32 mouse cellular contexts compared by ENCODE assay signal in the genomic region with DNA sequence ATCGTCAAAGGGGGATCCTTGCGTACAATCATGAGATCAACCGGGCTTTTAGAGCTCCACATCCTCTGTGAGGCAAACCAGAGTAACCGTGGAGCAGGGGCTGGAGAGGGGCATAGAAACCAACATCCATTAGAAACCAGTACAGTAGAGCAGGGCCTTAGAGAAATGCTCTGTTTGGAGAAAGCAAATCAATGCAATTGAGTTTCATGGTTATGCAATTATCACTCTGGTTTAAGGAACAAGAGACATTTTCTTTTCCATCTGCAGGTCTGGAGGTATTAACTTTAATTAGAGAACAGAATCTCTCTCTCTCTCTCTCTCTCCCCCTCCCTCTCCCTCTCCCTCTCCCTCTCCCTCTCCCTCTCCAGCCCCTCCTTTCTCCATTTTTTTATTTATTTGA. TPM values are rescaled to one million over a fixed set of nuclear protein-coding genes. Genes with fewer than 3 reads are reported as not detected.
"Had no signal": no experiment of that assay in that cellular context is flagged by ENCODE, and none has a peak within 500 bp of the region (broad histone marks: within the 10 kb centered on the region; RNA-seq: fewer than 3 reads in every experiment).

No protein-coding gene starts in this region.

- H3K27me3 ChIP-seq: embryonic facial prominence, embryonic 12.5 days; embryonic facial prominence, embryonic 13.5 days; embryonic facial prominence, embryonic 15.5 days; forebrain, embryonic 12.5 days; forebrain, embryonic 13.5 days; forebrain, embryonic 15.5 days had no signal

- H3K4me3 ChIP-seq: embryonic facial prominence, embryonic 10.5 days; embryonic facial prominence, embryonic 12.5 days; embryonic facial prominence, embryonic 13.5 days; embryonic facial prominence, embryonic 15.5 days; erythroblast, embryonic 14.5 days; forebrain, embryonic 10.5 days; forebrain, embryonic 12.5 days; forebrain, embryonic 13.5 days; forebrain, embryonic 15.5 days; gastrocnemius, adult 2 months; heart, adult 2 months had no signal

- H3K36me3 ChIP-seq: embryonic facial prominence, embryonic 10.5 days; embryonic facial prominence, embryonic 12.5 days; embryonic facial prominence, embryonic 13.5 days; embryonic facial prominence, embryonic 15.5 days; forebrain, embryonic 10.5 days; forebrain, embryonic 12.5 days; forebrain, embryonic 15.5 days had no signal

- ATAC-seq: forebrain, embryonic 13.5 days; forebrain, embryonic 14.5 days; forebrain, embryonic 15.5 days; forebrain, embryonic 16.5 days; forebrain, postnatal 0 days had no signal

- H3K9me3 ChIP-seq: embryonic facial prominence, embryonic 10.5 days; embryonic facial prominence, embryonic 12.5 days; embryonic facial prominence, embryonic 13.5 days; embryonic facial prominence, embryonic 15.5 days; forebrain, embryonic 10.5 days; forebrain, embryonic 12.5 days; forebrain, embryonic 13.5 days; forebrain, embryonic 15.5 days had no signal

- H3K4me1 ChIP-seq: embryonic facial prominence, embryonic 12.5 days; embryonic facial prominence, embryonic 13.5 days; embryonic facial prominence, embryonic 15.5 days; forebrain, embryonic 12.5 days; forebrain, embryonic 13.5 days; forebrain, embryonic 15.5 days had no signal

- H3K4me2 ChIP-seq: embryonic facial prominence, embryonic 12.5 days; embryonic facial prominence, embryonic 13.5 days; embryonic facial prominence, embryonic 15.5 days; forebrain, embryonic 12.5 days; forebrain, embryonic 13.5 days; forebrain, embryonic 15.5 days had no signal

- DNase-seq: cerebellum, adult 2 months; cerebellum, adult 8-10 months; cerebellum, adult 9-10 months; cerebellum, adult 9-11 months; cerebellum, postnatal 10 days; cerebellum, postnatal 14 days; cerebellum, postnatal 36 days; embryo, embryonic 11 days; forebrain, postnatal 0 days; gastrocnemius, adult 2 months; gastrocnemius, postnatal 10 days; gastrocnemius, postnatal 14 days; gastrocnemius, postnatal 25 days; gastrocnemius, postnatal 36 days; heart, adult 18-20 months; heart, adult 2 months had no signal

- H3K27ac ChIP-seq: embryonic facial prominence, embryonic 10.5 days; embryonic facial prominence, embryonic 12.5 days; embryonic facial prominence, embryonic 13.5 days; embryonic facial prominence, embryonic 15.5 days; forebrain, embryonic 10.5 days; forebrain, embryonic 12.5 days; forebrain, embryonic 13.5 days; forebrain, embryonic 15.5 days; gastrocnemius, adult 2 months; heart, adult 2 months had no signal

- H3K9ac ChIP-seq: embryonic facial prominence, embryonic 12.5 days; embryonic facial prominence, embryonic 13.5 days; embryonic facial prominence, embryonic 15.5 days; forebrain, embryonic 12.5 days; forebrain, embryonic 13.5 days; forebrain, embryonic 15.5 days; forebrain, postnatal 0 days had no signal

RNA-seq across cellular contexts. Expression of a gene that starts 29.9 kb away (rescaled TPM):
- total RNA-seq: forebrain, postnatal 0 days; gastrocnemius, adult 2 months; gastrocnemius, adult 8-10 months; gastrocnemius, postnatal 14 days; gastrocnemius, postnatal 25 days; gastrocnemius, postnatal 36 days had no signal
- polyA plus RNA-seq: cortical plate, adult 2 months; embryonic facial prominence, embryonic 10.5 days; embryonic facial prominence, embryonic 11.5 days; embryonic facial prominence, embryonic 13.5 days; forebrain, embryonic 10.5 days; forebrain, embryonic 11.5 days; forebrain, embryonic 12.5 days; forebrain, embryonic 13.5 days; forebrain, embryonic 15.5 days; forebrain, embryonic 16.5 days; forebrain, postnatal 0 days; frontal cortex, adult 2 months had no signal
